Mouse (Mus musculus): Measurements from ENCODE around the gene Med28.

GRCm38 (mm10) chr5:45577376-45577775 lies 57.3 kb downstream of the Med28 start:
- no peak for TF ChIP-seq ZNF384 (IDR thresholded peaks at IDR 0.05; ENCODE audit: low read depth, low read length)
- no peak for TF ChIP-seq MAFK (IDR thresholded peaks at IDR 0.05; ENCODE audit: insufficient read depth, low read depth, low read length)
- no peak for TF ChIP-seq HCFC1 (IDR thresholded peaks at IDR 0.05; ENCODE audit: borderline replicate concordance, insufficient read depth, low read length)
